Mouse (Mus musculus): ENCODE measurements around the gene Nectin2.

DNA sequence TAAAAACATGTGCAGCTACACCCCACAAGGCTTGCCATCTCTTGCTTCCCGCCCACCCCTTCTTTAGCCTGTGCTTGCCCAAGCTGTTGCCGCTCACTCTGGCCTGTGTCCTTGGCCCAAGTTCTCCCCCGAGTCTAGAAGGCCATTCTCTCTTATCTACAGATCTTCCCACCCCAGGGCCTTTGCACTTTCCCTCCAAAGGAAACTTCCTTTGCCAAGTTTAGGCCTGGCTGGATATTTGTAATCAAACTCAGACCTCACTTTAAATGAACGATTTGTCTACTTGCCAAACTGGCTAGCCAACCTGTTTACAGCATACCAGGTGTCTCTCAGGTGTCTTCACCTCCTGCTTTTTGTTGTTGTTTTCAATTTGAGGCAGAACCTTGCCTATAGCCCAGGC, 59.4 kb downstream of the Nectin2 start:
- TF ChIP-seq CTCF (conservative IDR thresholded peaks at IDR 0.05; ENCODE audit: low read length) = no peak
- TF ChIP-seq POU5F1 (IDR thresholded peaks at IDR 0.05; ENCODE audit: borderline replicate concordance, low read length) = no peak
- TF ChIP-seq NANOG (IDR thresholded peaks at IDR 0.05; ENCODE audit: borderline replicate concordance, low read length) = no peak

Data from E14TG2a.4 (cell line).